Mouse (Mus musculus) bone marrow, adult 2 months (tissue): ENCODE measurements around the gene Matn4.

Experiments
- CTCF ChIP-seq: fragments of 200-500 bp; IDR thresholded peaks from 2 replicates; pipeline ENCODE4 v1.5.1; 2011; ENCODE audit warnings: low read length, control low read depth; ENCODE audit not compliant: control insufficient read depth, insufficient read depth
- POLR2A ChIP-seq: fragments of 200-500 bp; IDR thresholded peaks from 2 replicates; pipeline ENCODE4 v1.6.1; 2011; ENCODE audit warnings: low read depth, mild to moderate bottlenecking, control low read depth, low read length, borderline replicate concordance; ENCODE audit not compliant: control insufficient read depth

DNA sequence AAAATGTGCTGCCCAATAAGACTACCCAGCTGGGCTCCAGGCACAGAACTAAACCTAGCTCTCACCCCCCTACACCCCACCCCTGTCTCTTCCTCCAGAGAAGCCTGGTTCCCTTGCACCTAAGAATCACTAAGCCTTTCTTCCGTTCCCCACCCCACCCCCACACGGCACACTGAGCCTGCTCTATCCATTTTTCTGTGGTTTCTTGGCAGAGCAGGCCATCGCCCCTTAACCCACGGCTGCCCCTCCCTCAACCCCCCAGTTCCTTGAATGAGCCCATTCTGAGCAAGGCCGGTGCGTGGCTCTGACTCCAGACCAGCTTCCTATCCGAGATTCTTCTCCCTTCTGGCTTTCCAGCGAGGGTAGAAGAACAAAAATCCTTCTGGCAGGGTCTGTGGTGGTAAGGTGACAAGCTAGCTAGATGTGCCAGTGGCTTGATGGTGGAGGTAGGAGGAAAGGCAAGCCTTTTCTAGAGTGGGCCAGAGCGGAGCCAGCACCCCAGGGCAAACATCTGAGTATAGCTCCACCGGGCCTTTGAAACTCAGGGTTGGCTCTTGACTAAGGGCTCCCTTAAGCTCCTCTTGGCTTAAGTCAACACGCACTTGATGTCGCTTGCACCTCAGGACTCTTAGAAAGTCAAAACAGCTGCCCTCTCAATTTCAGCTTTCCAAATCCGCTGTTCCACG, 1.4 kb downstream of the Matn4 start:
- no peak for TF ChIP-seq POLR2A
- no peak for TF ChIP-seq CTCF
